Mouse (Mus musculus): ENCODE data around the gene Acer2. TPM values are rescaled to one million over a fixed set of nuclear protein-coding genes. Genes with fewer than 3 reads are reported as not detected.

The Acer2 gene
- polyA plus RNA-seq, 1 experiment from 2014 or later: 16.0 TPM

DNA sequence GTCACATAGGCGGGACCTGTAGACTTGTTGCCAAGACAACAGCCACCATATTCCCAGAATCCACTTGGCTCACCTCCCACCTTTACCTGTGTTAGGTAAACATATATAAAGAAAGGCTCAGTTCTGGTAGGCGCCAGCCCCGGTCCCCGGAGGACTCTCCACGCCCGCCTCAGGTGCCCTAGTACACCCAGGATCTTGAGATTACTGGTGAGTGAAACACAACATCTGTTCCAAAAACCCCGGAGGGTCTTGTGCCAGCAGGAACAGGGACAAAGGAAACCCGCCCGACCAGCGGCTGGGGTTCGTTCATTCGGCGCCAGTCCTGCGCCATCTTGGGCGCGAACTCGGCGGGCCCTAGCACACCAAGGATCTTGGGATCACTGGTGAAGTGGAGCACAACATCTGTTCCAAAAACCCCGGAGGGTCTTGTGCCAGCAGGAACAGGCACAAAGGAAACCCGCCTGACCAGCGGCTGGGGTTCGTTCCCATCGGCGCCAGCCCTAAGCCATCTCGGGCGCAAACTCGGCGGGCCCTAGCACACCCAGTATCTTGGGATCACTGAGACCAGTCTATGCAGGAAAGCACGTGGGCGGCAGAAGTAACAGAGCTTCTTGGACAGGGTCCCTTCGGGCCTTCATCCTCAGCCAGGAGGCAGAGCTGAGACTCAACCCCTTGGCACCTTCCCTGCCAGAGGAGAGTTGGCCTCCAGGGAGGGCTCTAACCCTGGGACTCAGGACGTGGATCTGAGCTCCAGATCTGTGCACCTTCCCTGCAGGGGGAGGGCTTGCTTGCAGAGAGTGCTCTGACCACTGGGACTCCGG, 56.6 kb downstream of the Acer2 start:
- WGBS: 7% methylated on average over 33 of the region's 33 CpGs
- Histone ChIP-seq H3K27me3 (no peaks in the 10 kb centered on the region), H3K4me3 (peak overlapping the region; percentile 52), H3K36me3 (peaks cover 11% of the 10 kb centered on the region), H3K4me2 (replicated peaks) (peak overlapping the region; percentile 66), H3K4me1 (no peaks in the 10 kb centered on the region), H3K9ac (peak overlapping the region; percentile 76), H3K27ac (peak overlapping the region; percentile 65; the same call in 1 of the 2 replicates), H3K9me3 (no peaks in the 10 kb centered on the region)
- peak; percentile 76 for ATAC-seq (ENCODE audit: low FRiP score, low read depth)

DNA sequence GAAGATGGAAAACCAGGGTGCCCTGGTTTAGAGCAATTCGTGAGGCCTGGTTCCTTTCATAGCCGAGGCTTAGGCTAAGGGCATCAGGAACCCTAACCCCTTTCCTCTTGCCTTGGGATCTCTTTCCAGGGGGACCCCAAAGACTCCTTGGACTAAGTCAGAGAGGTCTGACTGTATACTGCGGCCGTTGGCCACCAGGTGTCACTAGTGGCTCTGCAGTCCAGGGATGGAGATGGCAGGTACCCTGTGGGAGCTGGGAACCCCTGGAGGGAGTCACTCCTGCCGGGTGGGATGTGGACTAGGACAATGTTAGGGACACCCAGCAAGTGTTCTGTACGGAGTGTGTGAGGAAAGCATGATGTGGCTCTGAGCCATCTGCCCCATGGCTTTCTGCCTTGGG, 58.8 kb downstream of the Acer2 start:
- no peaks in the 10 kb centered on the region for H3K4me1 ChIP-seq
- no peak overlapping the region for H3K9ac ChIP-seq
- peaks cover 11% of the 10 kb centered on the region for H3K36me3 ChIP-seq
- no peaks in the 10 kb centered on the region for H3K9me3 ChIP-seq
- 87% methylated on average over 6 of the region's 6 CpGs for WGBS
- no peak overlapping the region for H3K4me3 ChIP-seq
- no peak for ATAC-seq (ENCODE audit: low FRiP score, low read depth)
- H3K27ac ChIP-seq: no peak overlapping the region
- H3K4me2 ChIP-seq (replicated peaks): no peak overlapping the region
- H3K27me3 ChIP-seq: no peaks in the 10 kb centered on the region

GRCm38 (mm10) chr4:86936217-86936616, 62.0 kb downstream of the Acer2 start:
- WGBS: 93% methylated on average over 9 of the region's 9 CpGs
- Histone ChIP-seq H3K4me3 (no peak overlapping the region), H3K4me2 (replicated peaks) (no peak overlapping the region)

DNA sequence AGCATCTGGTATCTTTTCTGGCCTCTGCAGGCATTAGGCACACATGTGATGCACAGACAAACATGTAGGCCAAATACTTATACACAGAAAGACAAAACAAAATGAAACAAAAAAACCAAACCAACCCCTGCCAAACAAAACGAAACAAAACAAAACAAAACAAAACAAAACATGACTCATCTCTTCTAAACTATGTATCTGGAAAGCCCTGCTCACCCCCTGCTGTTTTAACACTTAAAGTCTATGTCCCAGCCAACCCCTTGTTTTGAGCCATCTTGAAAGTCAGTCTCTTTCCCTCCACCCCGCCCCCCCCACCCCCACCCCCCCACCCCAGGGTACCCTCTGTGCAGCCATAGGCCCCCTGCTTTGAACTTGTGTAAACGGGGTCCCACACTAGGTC, 62.5 kb downstream of the Acer2 start:
- H3K4me1 ChIP-seq: no peaks in the 10 kb centered on the region
- H3K4me2 ChIP-seq (replicated peaks): no peak overlapping the region
- 46% methylated on average over 3 of the region's 3 CpGs for WGBS
- ATAC-seq (ENCODE audit: low FRiP score, low read depth): no peak
- peaks cover 11% of the 10 kb centered on the region for H3K36me3 ChIP-seq
- no peak overlapping the region for H3K9ac ChIP-seq
- H3K9me3 ChIP-seq: no peaks in the 10 kb centered on the region
- H3K4me3 ChIP-seq: no peak overlapping the region
- H3K27ac ChIP-seq: no peak overlapping the region
- no peaks in the 10 kb centered on the region for H3K27me3 ChIP-seq

More at GRCm38 (mm10) chr4:86936217-86936616, 62.0 kb downstream of the Acer2 start:
- H3K9me3 ChIP-seq: no peaks in the 10 kb centered on the region
- H3K27me3 ChIP-seq: no peaks in the 10 kb centered on the region
- no peaks in the 10 kb centered on the region for H3K4me1 ChIP-seq
- no peak overlapping the region for H3K9ac ChIP-seq
- ATAC-seq (ENCODE audit: low FRiP score, low read depth): no peak
- peaks cover 11% of the 10 kb centered on the region for H3K36me3 ChIP-seq
- H3K27ac ChIP-seq: no peak overlapping the region

DNA sequence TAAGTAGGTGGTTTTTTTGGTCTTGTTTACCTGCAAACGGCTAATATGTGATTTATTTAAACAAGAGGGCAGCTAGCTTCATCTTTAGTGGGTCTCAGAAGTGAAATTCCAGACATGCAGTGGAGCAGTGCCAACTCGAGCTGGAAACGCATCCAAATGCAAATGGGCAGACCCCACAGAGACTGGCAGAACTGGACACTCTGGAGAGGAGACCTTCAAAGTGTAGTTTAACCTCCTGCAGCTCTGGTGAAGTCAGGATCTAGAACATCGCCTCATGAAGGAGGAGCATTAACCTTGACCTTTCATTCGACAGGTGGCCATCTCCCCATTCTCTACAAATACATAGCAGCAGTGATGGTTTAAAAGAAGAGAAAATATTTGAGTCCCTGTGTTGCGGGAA, 68.5 kb downstream of the Acer2 start:
- ATAC-seq (ENCODE audit: low FRiP score, low read depth): no peak
- H3K4me2 ChIP-seq (replicated peaks): no peak overlapping the region
- H3K4me1 ChIP-seq: no peaks in the 10 kb centered on the region
- H3K36me3 ChIP-seq: no peaks in the 10 kb centered on the region
- H3K27ac ChIP-seq: no peak overlapping the region
- WGBS: 84% methylated on average over 6 of the region's 6 CpGs
- no peak overlapping the region for H3K9ac ChIP-seq
- H3K9me3 ChIP-seq: no peaks in the 10 kb centered on the region
- no peaks in the 10 kb centered on the region for H3K27me3 ChIP-seq
- H3K4me3 ChIP-seq: no peak overlapping the region

GRCm38 (mm10) chr4:86943296-86943695, 69.1 kb downstream of the Acer2 start:
- Histone ChIP-seq H3K4me1 (no peaks in the 10 kb centered on the region), H3K27ac (no peak overlapping the region), H3K9ac (no peak overlapping the region), H3K9me3 (no peaks in the 10 kb centered on the region), H3K36me3 (no peaks in the 10 kb centered on the region), H3K4me3 (no peak overlapping the region), H3K27me3 (no peaks in the 10 kb centered on the region), H3K4me2 (replicated peaks) (no peak overlapping the region)
- WGBS: 43% methylated on average over 6 of the region's 6 CpGs
- no peak for ATAC-seq (ENCODE audit: low FRiP score, low read depth)

DNA sequence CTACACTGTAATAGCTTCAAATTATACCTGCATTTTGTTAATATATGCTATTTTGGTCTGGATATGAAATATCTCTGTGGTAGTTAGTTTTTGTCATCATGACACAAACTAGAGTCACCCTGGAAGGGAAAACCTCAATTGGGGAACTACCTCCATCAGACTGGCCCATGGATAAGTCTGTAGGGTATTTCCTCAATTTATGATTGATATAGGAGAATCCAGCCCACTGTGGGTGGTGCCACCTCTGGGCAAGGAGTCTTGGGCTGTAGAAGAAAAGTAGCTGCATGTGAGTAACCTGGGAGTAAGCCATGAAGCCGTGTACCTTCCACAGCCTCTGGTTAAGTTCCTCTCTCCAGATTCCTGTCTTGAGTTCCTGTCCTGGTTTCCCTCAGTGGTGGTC, 74.6 kb downstream of the Acer2 start:
- H3K9ac ChIP-seq: no peak overlapping the region
- WGBS: 81% methylated on average over 1 of the region's 1 CpGs
- no peaks in the 10 kb centered on the region for H3K36me3 ChIP-seq
- no peak overlapping the region for H3K27ac ChIP-seq
- no peaks in the 10 kb centered on the region for H3K4me1 ChIP-seq
- ATAC-seq (ENCODE audit: low FRiP score, low read depth): no peak
- no peak overlapping the region for H3K4me3 ChIP-seq
- H3K27me3 ChIP-seq: no peaks in the 10 kb centered on the region
- no peak overlapping the region for H3K4me2 ChIP-seq (replicated peaks)
- no peaks in the 10 kb centered on the region for H3K9me3 ChIP-seq

- Histone ChIP-seq H3K4me1 (no peaks in the 10 kb centered on the region), H3K36me3 (no peaks in the 10 kb centered on the region), H3K9me3 (no peaks in the 10 kb centered on the region), H3K4me3 (no peak overlapping the region), H3K4me2 (replicated peaks) (no peak overlapping the region), H3K9ac (no peak overlapping the region), H3K27ac (no peak overlapping the region), H3K27me3 (peaks cover 4% of the 10 kb centered on the region; the same call in 1 of the 2 replicates)
- WGBS: 57% methylated on average over 5 of the region's 5 CpGs
- ATAC-seq (ENCODE audit: low FRiP score, low read depth): no peak
Measured at GRCm38 (mm10) chr4:86953519-86953918, 79.3 kb downstream of the Acer2 start.

DNA sequence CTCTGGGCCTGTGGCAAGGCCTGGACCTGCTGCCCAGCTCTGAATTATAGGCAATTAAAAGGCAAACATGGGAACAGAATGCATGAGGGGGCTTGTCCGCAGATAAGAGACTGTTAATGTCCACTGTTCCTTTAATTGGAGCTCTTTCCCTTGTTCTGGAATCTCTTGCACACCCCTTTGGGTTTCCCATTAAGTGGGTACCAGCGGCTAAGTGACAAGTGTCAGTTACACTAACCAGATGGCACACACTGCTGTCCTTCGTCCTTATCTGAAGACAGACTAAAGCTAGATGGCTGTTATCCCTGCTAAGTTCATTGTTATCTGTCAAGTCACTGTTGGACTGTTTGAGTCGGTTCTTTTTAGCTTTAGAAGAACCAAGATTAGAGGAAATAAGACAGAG, 81.3 kb downstream of the Acer2 start:
- Histone ChIP-seq H3K4me3 (no peak overlapping the region), H3K4me2 (replicated peaks) (no peak overlapping the region), H3K9me3 (no peaks in the 10 kb centered on the region), H3K36me3 (no peaks in the 10 kb centered on the region), H3K27ac (no peak overlapping the region), H3K27me3 (peaks cover 4% of the 10 kb centered on the region; the same call in 1 of the 2 replicates), H3K9ac (no peak overlapping the region), H3K4me1 (no peaks in the 10 kb centered on the region)
- ATAC-seq (ENCODE audit: low FRiP score, low read depth): no peak
- WGBS: 51% methylated on average over 4 of the region's 4 CpGs

DNA sequence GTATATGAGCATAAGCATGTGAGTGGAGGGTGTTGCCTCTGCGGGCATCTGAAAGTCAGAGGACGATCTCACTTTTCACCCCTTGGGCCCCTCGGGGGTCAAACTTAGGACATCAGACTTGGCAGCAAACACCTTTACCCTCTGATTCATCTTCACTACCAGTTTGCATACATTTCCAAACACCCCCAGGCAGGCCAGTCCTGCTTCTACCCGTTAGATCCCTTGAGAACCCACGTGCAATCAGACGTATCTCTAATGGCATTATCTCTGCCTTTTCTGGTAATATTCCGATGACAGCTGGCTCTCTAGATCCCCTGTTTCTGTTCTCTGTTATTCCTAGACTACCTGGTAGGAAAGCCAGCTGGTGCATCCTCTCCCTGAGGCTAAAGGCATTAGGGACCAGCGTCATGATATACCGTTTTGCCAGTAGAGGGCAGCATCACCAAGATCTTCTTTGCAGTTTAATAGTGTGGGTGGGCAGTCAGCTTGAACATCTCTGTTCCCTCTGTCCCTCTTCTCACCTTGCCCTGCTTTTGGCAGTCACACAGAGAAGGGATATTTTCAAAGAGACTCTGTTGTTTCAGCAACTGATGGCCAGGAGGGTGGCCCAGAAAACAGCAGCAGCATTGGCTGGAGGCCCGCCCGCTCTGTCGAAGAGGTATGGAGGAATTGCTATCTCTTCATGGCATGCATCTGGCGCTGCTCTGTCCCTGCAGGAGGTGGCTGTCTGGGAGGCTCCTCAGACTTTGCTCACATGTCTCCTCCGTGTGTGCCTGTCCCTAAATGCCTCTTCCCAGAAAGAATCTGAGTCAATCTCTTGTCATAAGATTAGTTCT, 83.6 kb downstream of the Acer2 start:
- Histone ChIP-seq H3K4me2 (replicated peaks) (peak overlapping the region; percentile 38), H3K4me1 (no peaks in the 10 kb centered on the region), H3K36me3 (no peaks in the 10 kb centered on the region), H3K9ac (no peak overlapping the region), H3K27me3 (peaks cover 4% of the 10 kb centered on the region; the same call in 1 of the 2 replicates), H3K9me3 (no peaks in the 10 kb centered on the region), H3K4me3 (no peak overlapping the region), H3K27ac (no peak overlapping the region)
- 47% methylated on average over 14 of the region's 14 CpGs for WGBS
- peak; percentile 54; the same call in 1 of the 2 replicates for ATAC-seq (ENCODE audit: low FRiP score, low read depth)

DNA sequence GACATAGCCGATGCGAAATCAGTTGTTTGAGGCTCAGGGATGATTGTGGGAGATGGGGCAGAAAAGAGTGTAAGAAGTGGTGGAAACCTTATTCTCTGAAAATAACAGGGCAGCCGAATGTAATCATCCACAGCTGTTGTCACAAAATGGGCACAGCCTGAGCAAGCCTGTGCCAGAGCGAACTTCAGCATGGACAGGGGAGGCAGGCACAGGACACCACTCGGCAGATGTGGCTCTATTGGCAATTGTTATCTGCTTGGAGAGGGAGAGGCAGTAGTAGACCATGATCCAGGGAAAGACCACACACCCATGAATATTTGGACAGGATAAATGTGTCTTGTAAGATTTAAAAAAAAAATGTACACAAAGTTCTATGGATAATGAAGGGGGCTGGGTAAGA, 103.1 kb downstream of the Acer2 start:
- H3K4me1 ChIP-seq: no peaks in the 10 kb centered on the region
- H3K36me3 ChIP-seq: no peaks in the 10 kb centered on the region
- H3K9me3 ChIP-seq: peaks cover 6% of the 10 kb centered on the region; the same call in 1 of the 2 replicates
- H3K27ac ChIP-seq: no peak overlapping the region
- no peak overlapping the region for H3K4me2 ChIP-seq (replicated peaks)
- 84% methylated on average over 5 of the region's 5 CpGs for WGBS
- ATAC-seq (ENCODE audit: low FRiP score, low read depth): no peak
- H3K4me3 ChIP-seq: no peak overlapping the region
- no peak overlapping the region for H3K9ac ChIP-seq
- H3K27me3 ChIP-seq: no peaks in the 10 kb centered on the region

All from limb, embryonic 13.5 days (tissue).